Mouse (Mus musculus) thymus, adult 2 months (tissue): ENCODE measurements around the gene Bmp8b. TPM values are rescaled to one million over a fixed set of nuclear protein-coding genes. Genes with fewer than 3 reads are reported as not detected.
A peak's percentile ranks its signal among the peaks of the same experiment; 100 is the strongest.

Experiments used
- DNase-seq: peaks from one replicate; pipeline ENCODE4 v3.0.0; 2021
- H3K27ac ChIP-seq: fragments of 200-500 bp; 2 replicates; pipeline ENCODE4 v1.5.1; 2012; ENCODE audit warnings: low read length, control low read depth; ENCODE audit not compliant: control insufficient read depth, insufficient read depth
- H3K27me3 ChIP-seq: fragments of 200-500 bp; 2 replicates; pipeline ENCODE4 v1.6.1; 2012; ENCODE audit warnings: mild to moderate bottlenecking, low read length, moderate library complexity, mixed read lengths; ENCODE audit not compliant: control insufficient read depth, insufficient read depth
- H3K36me3 ChIP-seq: fragments of 200-500 bp; 2 replicates; pipeline ENCODE4 v1.6.1; 2012; ENCODE audit warnings: mild to moderate bottlenecking, low read length, moderate library complexity; ENCODE audit not compliant: control insufficient read depth, insufficient read depth
- H3K4me1 ChIP-seq: fragments of 200-500 bp; replicated peaks from 2 replicates; pipeline ENCODE4 v1.6.1; 2012; ENCODE audit warnings: low read length; ENCODE audit not compliant: control insufficient read depth, insufficient read depth
- H3K4me3 ChIP-seq: fragments of 200-500 bp; 2 replicates; pipeline ENCODE4 v1.5.1; 2012; ENCODE audit warnings: mild to moderate bottlenecking, low read length, control low read depth, moderate library complexity; ENCODE audit not compliant: control insufficient read depth, insufficient read depth
- CTCF ChIP-seq: fragments of 200-500 bp; IDR thresholded peaks from 2 replicates; pipeline ENCODE4 v1.5.1; 2012; ENCODE audit warnings: mild to moderate bottlenecking, control low read depth, low read length, moderate library complexity, borderline replicate concordance; ENCODE audit not compliant: control insufficient read depth, poor library complexity, insufficient read depth; ENCODE audit errors: extremely low read depth
- POLR2A ChIP-seq: fragments of 200-500 bp; IDR thresholded peaks from 2 replicates; pipeline ENCODE4 v1.6.1; 2012; ENCODE audit warnings: mild to moderate bottlenecking, low read length, control low read depth, moderate library complexity; ENCODE audit not compliant: control insufficient read depth, poor library complexity, insufficient read depth; ENCODE audit errors: extremely low read depth
- WGBS: fragments of 180-500 bp; shearing (Covaris S2); methylation state at CpG from one replicate; pipeline ENCODE4 v1.1.7; 2018; 5-methylcytosine and 5-hydroxymethylcytosine counted together
- polyA plus RNA-seq: library from polyadenylated mRNA; depleted of rRNA; stranded (reverse); fragments of >200 nt; gene quantifications from 2 replicates; pipeline ENCODE4 v1.2.3, GENCODE M21; 2012

Bmp8b gene
- polyA plus RNA-seq, 1 experiment = 0.05 TPM

GRCm38 (mm10) chr4:123126626-123127025 lies 21.7 kb downstream of the Bmp8b start:
- no peaks in the 10 kb centered on the region for H3K27me3 ChIP-seq
- TF ChIP-seq POLR2A (no peak), CTCF (no peak)
- no peaks in the 10 kb centered on the region for H3K4me1 ChIP-seq
- no peak overlapping the region for H3K27ac ChIP-seq
- no peak for DNase-seq
- H3K4me3 ChIP-seq = no peak overlapping the region
- 99% methylated on average over 7 of the region's 7 CpGs for WGBS
- H3K36me3 ChIP-seq = peaks cover 35% of the 10 kb centered on the region

DNA sequence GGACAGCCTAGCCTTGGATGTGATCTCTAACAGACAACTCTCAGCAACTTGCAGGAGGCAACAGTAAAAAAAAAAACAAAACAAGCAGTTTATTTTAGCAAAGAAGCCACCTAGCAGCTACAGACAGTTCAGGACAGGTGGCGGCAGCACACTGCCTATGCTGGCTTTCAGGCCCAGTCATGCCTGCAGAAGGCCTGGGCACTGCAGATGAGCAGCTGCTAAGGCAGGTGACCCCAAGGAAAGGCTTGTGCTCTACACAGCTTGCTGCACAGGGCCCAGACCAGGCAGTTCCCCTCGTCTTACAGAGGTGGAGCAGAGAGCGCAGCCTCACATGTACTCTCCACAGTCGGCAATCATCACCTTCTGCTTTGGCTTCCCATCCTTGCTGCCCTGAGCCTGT lies 22.1 kb downstream of the Bmp8b start:
- no peaks in the 10 kb centered on the region for H3K27me3 ChIP-seq
- no peaks in the 10 kb centered on the region for H3K4me1 ChIP-seq
- H3K36me3 ChIP-seq = peaks cover 39% of the 10 kb centered on the region
- DNase-seq = no peak
- H3K27ac ChIP-seq = no peak overlapping the region
- H3K4me3 ChIP-seq = no peak overlapping the region
- TF ChIP-seq CTCF (no peak), POLR2A (no peak)
- 98% methylated on average over 4 of the region's 4 CpGs for WGBS

GRCm38 (mm10) chr4:123137551-123137950 lies 32.6 kb downstream of the Bmp8b start:
- peaks cover 9% of the 10 kb centered on the region for H3K4me1 ChIP-seq
- no peak for TF ChIP-seq CTCF
- no peak for TF ChIP-seq POLR2A
- no peak overlapping the region for H3K4me3 ChIP-seq
- no peak for DNase-seq
- H3K27ac ChIP-seq = no peak overlapping the region
- WGBS = 78% methylated on average over 3 of the region's 3 CpGs
- no peaks in the 10 kb centered on the region for H3K27me3 ChIP-seq
- H3K36me3 ChIP-seq = peaks cover 15% of the 10 kb centered on the region

GRCm38 (mm10) chr4:123139513-123140154 lies 34.7 kb downstream of the Bmp8b start, which contains the start of gene Ppie:
Gene Ppie, minus strand, starts transcription at chr4:123139951.
- peaks cover 9% of the 10 kb centered on the region for H3K4me1 ChIP-seq

GRCm38 (mm10) chr4:123147446-123148150 lies 42.6 kb downstream of the Bmp8b start:
- WGBS = 10% methylated on average over 5 of the region's 5 CpGs
- peaks cover 5% of the 10 kb centered on the region for H3K4me1 ChIP-seq
- peak; percentile 17 for DNase-seq
- TF ChIP-seq POLR2A (no peak), CTCF (no peak)
- H3K27ac ChIP-seq = no peak overlapping the region
- no peaks in the 10 kb centered on the region for H3K36me3 ChIP-seq
- H3K27me3 ChIP-seq = no peaks in the 10 kb centered on the region
- no peak overlapping the region for H3K4me3 ChIP-seq

More at GRCm38 (mm10) chr4:123139513-123140154, 34.7 kb downstream of the Bmp8b start, which contains the start of gene Ppie:
- peak; percentile 63 for DNase-seq
- H3K27me3 ChIP-seq = no peaks in the 10 kb centered on the region
- peak within 1 kb of the TSS; percentile 99 for H3K4me3 ChIP-seq
- H3K27ac ChIP-seq = no peak within 1 kb of the TSS
- TF ChIP-seq CTCF (0 out of 2 replicates have a peak, but pooled peaks have one; percentile 27), POLR2A (peak; percentile 74; the same call in 1 of the 2 replicates)
- peaks cover 3% of the 10 kb centered on the region for H3K36me3 ChIP-seq
- WGBS = 1% methylated on average over 34 of the region's 34 CpGs

- Histone ChIP-seq H3K4me3 (no peak overlapping the region), H3K36me3 (no peaks in the 10 kb centered on the region), H3K27me3 (no peaks in the 10 kb centered on the region), H3K27ac (no peak overlapping the region), H3K4me1 (peaks cover 5% of the 10 kb centered on the region)
- TF ChIP-seq POLR2A = no peak
- TF ChIP-seq CTCF = no peak
- DNase-seq = no peak
- 96% methylated on average over 4 of the region's 4 CpGs for WGBS
These were observed 47.0 kb downstream of the Bmp8b start for GRCm38 (mm10) chr4:123152003-123152402.

GRCm38 (mm10) chr4:123152976-123153375 lies 48.0 kb downstream of the Bmp8b start:
- H3K27me3 ChIP-seq = no peaks in the 10 kb centered on the region
- WGBS = 92% methylated on average over 5 of the region's 5 CpGs
- DNase-seq = no peak
- TF ChIP-seq CTCF (no peak), POLR2A (no peak)
- H3K27ac ChIP-seq = no peak overlapping the region
- H3K4me3 ChIP-seq = no peak overlapping the region
- no peaks in the 10 kb centered on the region for H3K36me3 ChIP-seq
- H3K4me1 ChIP-seq = peaks cover 2% of the 10 kb centered on the region
